Mouse (Mus musculus) liver, embryonic 11.5 days (tissue): ENCODE data around the gene Rab20. TPM values are rescaled to one million over a fixed set of nuclear protein-coding genes. Genes with fewer than 3 reads are reported as not detected.

Experiments used
- ATAC-seq: fragments of 200-750 bp; cut with Nextera tagmentation; replicated peaks from 2 replicates; pipeline ENCODE4 v1.8.0; 2017; ENCODE audit warnings: moderate number of reproducible peaks, mild to moderate bottlenecking, moderate TSS enrichment, moderate library complexity; ENCODE audit not compliant: low FRiP score
- DNase-seq: peaks from one replicate; pipeline ENCODE4 v3.0.0-alpha.2; 2017; ENCODE audit warnings: low spot score
- H3K27ac ChIP-seq: fragments of 300-500 bp; sonication (generic); 2 replicates; pipeline ENCODE4 v1.5.1; 2014; ENCODE audit warnings: mild to moderate bottlenecking, low read depth, low read length, control low read depth
- H3K27me3 ChIP-seq: fragments of 300-500 bp; sonication (generic); replicated peaks from 2 replicates; pipeline ENCODE4 v1.6.1; 2014; ENCODE audit warnings: low read length, mixed read lengths; ENCODE audit not compliant: control insufficient read depth, insufficient read depth
- H3K36me3 ChIP-seq: fragments of 300-500 bp; sonication (generic); 2 replicates; pipeline ENCODE4 v1.6.1; 2014; ENCODE audit warnings: mild to moderate bottlenecking, low read length, moderate library complexity, mixed read lengths; ENCODE audit not compliant: control insufficient read depth, insufficient read depth
- H3K4me1 ChIP-seq: fragments of 300-500 bp; sonication (generic); replicated peaks from 2 replicates; pipeline ENCODE4 v1.6.1; 2014; ENCODE audit warnings: low read length, mixed read lengths; ENCODE audit not compliant: control insufficient read depth, insufficient read depth
- H3K4me2 ChIP-seq: fragments of 300-500 bp; sonication (generic); 2 replicates; pipeline ENCODE4 v1.6.1; 2014; ENCODE audit warnings: mild to moderate bottlenecking, control low read depth, moderate library complexity
- H3K4me3 ChIP-seq: fragments of 300-500 bp; sonication (generic); 2 replicates; pipeline ENCODE4 v1.5.1; 2014; ENCODE audit warnings: low read depth, low read length, control low read depth
- H3K9ac ChIP-seq: fragments of 300-500 bp; sonication (generic); 2 replicates; pipeline ENCODE4 v1.6.1; 2014; ENCODE audit warnings: low read depth, low read length, control low read depth
- H3K9me3 ChIP-seq: fragments of 300-500 bp; sonication (generic); 2 replicates; pipeline ENCODE4 v1.6.1; 2016; ENCODE audit warnings: low read length, inconsistent platforms, mixed read lengths; ENCODE audit not compliant: control insufficient read depth
- WGBS: fragments of 180-500 bp; shearing (Covaris S2); extraction: QIAGEN DNeasy Blood & Tissue Kit; methylation state at CpG from one replicate; pipeline ENCODE4 v1.1.7; 2014; 5-methylcytosine and 5-hydroxymethylcytosine counted together
- polyA plus RNA-seq: library from polyadenylated mRNA; unstranded; fragments of >200 nt; fragmentation: Nextera tagmentation; extraction: Ambion mirVana; gene quantifications from 2 replicates; pipeline ENCODE4 v1.2.1, GENCODE M21; 2014

The Rab20 gene
- polyA plus RNA-seq, 1 experiment from 2014 or later = 4.5 TPM

- no peak overlapping the region for H3K9ac ChIP-seq
- no peaks in the 10 kb centered on the region for H3K27me3 ChIP-seq
- peaks cover 6% of the 10 kb centered on the region; the same call in 1 of the 2 replicates for H3K36me3 ChIP-seq
- H3K4me2 ChIP-seq = peak overlapping the region; percentile 37
- ATAC-seq = peak; percentile 73
- no peaks in the 10 kb centered on the region for H3K9me3 ChIP-seq
- no peak overlapping the region for H3K27ac ChIP-seq
- WGBS = 46% methylated on average over 7 of the region's 7 CpGs
- peaks cover 5% of the 10 kb centered on the region; the same call in 1 of the 2 replicates for H3K4me1 ChIP-seq
- no peak for DNase-seq
- H3K4me3 ChIP-seq = no peak overlapping the region
Observed at GRCm38 (mm10) chr8:11444216-11444615, 34.3 kb downstream of the Rab20 start.

DNA sequence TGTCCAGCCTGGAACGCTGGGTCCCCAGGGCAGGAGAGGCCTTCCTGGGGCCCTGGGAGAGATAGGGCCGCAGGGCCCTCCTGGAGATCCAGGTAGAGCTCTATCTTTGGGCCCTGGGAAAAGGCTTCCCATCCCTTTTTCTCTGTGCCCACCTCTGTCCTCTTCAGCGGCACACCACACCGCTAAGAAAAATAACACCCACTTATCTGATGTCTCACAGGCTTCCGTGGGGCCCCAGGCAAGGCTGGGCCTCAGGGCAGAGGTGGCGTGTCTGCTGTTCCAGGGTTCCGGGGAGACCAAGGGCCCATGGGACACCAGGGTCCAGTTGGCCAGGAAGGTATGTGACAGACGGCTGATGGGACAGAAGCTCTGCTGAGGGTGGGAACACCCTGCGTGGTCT lies 34.9 kb downstream of the Rab20 start:
- Histone ChIP-seq H3K27me3 (no peaks in the 10 kb centered on the region), H3K4me2 (peak overlapping the region; percentile 37), H3K9me3 (no peaks in the 10 kb centered on the region), H3K9ac (0 out of 2 replicates have a peak overlapping the region, but pooled peaks have one; percentile 40), H3K36me3 (peaks cover 5% of the 10 kb centered on the region; the same call in 1 of the 2 replicates), H3K4me3 (no peak overlapping the region), H3K27ac (no peak overlapping the region), H3K4me1 (peaks cover 5% of the 10 kb centered on the region; the same call in 1 of the 2 replicates)
- DNase-seq (no peak), ATAC-seq (peak; percentile 75)
- WGBS = 65% methylated on average over 9 of the region's 9 CpGs

DNA sequence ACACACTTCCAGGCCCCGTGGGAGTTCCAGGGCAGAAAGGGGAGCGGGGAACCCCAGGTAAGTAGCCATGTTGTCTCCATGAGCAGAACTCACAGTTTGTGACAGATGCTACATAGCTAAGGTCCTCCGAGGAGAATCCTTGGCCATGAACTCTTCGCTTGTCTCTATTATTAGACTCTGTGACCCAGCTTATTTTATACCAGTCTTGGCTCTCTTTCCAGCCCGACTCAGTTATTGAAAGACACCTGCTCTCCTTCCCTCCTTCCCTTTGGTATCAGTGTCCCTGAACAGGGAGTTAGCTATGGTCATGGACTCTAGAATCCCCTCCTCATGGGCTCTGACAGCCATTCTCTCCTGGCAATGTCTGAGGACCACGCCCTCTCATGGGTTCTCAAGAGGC lies 37.2 kb downstream of the Rab20 start:
- Histone ChIP-seq H3K4me2 (no peak overlapping the region), H3K9ac (no peak overlapping the region), H3K4me1 (peaks cover 5% of the 10 kb centered on the region; the same call in 1 of the 2 replicates), H3K27ac (no peak overlapping the region), H3K27me3 (no peaks in the 10 kb centered on the region), H3K4me3 (no peak overlapping the region), H3K36me3 (peaks cover 4% of the 10 kb centered on the region; the same call in 1 of the 2 replicates), H3K9me3 (no peaks in the 10 kb centered on the region)
- WGBS = 92% methylated on average over 6 of the region's 6 CpGs
- ATAC-seq = no peak
- no peak for DNase-seq

DNA sequence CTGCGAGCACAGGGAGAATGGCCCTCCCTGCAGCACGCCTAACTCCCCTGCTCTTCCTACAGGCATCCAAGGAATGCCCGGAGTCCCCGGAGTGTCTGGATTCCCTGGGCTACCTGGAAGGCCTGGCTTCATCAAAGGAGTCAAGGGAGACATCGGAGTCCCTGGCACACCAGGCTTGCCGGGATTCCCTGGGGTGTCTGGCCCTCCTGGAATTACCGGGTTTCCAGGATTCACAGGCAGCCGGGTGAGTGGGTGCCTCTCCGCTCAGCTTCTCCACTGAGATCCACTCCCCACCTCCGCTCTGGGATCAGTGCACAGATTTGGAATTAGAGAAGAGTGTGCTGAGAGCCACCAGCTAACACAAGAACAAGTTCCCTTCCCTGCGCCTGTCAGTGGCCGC lies 40.6 kb downstream of the Rab20 start:
- 66% methylated on average over 12 of the region's 12 CpGs for WGBS
- no peaks in the 10 kb centered on the region for H3K9me3 ChIP-seq
- no peak overlapping the region for H3K4me3 ChIP-seq
- peaks cover 6% of the 10 kb centered on the region for H3K36me3 ChIP-seq
- DNase-seq (no peak), ATAC-seq (no peak)
- no peaks in the 10 kb centered on the region for H3K27me3 ChIP-seq
- no peak overlapping the region for H3K27ac ChIP-seq
- no peak overlapping the region for H3K9ac ChIP-seq
- no peak overlapping the region for H3K4me2 ChIP-seq
- H3K4me1 ChIP-seq = no peaks in the 10 kb centered on the region

GRCm38 (mm10) chr8:11430688-11431087 lies 47.8 kb downstream of the Rab20 start:
- 53% methylated on average over 5 of the region's 5 CpGs for WGBS
- H3K36me3 ChIP-seq = peaks cover 3% of the 10 kb centered on the region; the same call in 1 of the 2 replicates
- H3K4me1 ChIP-seq = no peaks in the 10 kb centered on the region
- no peaks in the 10 kb centered on the region for H3K27me3 ChIP-seq
- no peak overlapping the region for H3K4me3 ChIP-seq
- no peak for ATAC-seq
- no peaks in the 10 kb centered on the region for H3K9me3 ChIP-seq
- H3K4me2 ChIP-seq = no peak overlapping the region
- no peak overlapping the region for H3K9ac ChIP-seq
- no peak overlapping the region for H3K27ac ChIP-seq
- DNase-seq = no peak

- Histone ChIP-seq H3K9me3 (no peaks in the 10 kb centered on the region), H3K4me3 (no peak overlapping the region), H3K27ac (no peak overlapping the region), H3K4me1 (no peaks in the 10 kb centered on the region), H3K36me3 (no peaks in the 10 kb centered on the region), H3K4me2 (no peak overlapping the region), H3K27me3 (no peaks in the 10 kb centered on the region), H3K9ac (no peak overlapping the region)
- ATAC-seq = no peak
- no peak for DNase-seq
- WGBS = 61% methylated on average over 7 of the region's 7 CpGs
Observed at GRCm38 (mm10) chr8:11423091-11423490, 55.4 kb downstream of the Rab20 start.

GRCm38 (mm10) chr8:11421968-11422367 lies 56.5 kb downstream of the Rab20 start:
- no peak overlapping the region for H3K27ac ChIP-seq
- 76% methylated on average over 6 of the region's 6 CpGs for WGBS
- no peak for ATAC-seq
- H3K9me3 ChIP-seq = no peaks in the 10 kb centered on the region
- no peak for DNase-seq
- no peak overlapping the region for H3K4me3 ChIP-seq
- H3K9ac ChIP-seq = no peak overlapping the region
- H3K27me3 ChIP-seq = no peaks in the 10 kb centered on the region
- no peaks in the 10 kb centered on the region for H3K36me3 ChIP-seq
- H3K4me2 ChIP-seq = no peak overlapping the region
- H3K4me1 ChIP-seq = no peaks in the 10 kb centered on the region

GRCm38 (mm10) chr8:11421105-11421504 lies 57.4 kb downstream of the Rab20 start:
- Histone ChIP-seq H3K27ac (no peak overlapping the region), H3K4me1 (no peaks in the 10 kb centered on the region), H3K9ac (no peak overlapping the region), H3K9me3 (no peaks in the 10 kb centered on the region), H3K36me3 (no peaks in the 10 kb centered on the region), H3K4me3 (no peak overlapping the region), H3K4me2 (no peak overlapping the region), H3K27me3 (no peaks in the 10 kb centered on the region)
- WGBS = 63% methylated on average over 14 of the region's 14 CpGs
- ATAC-seq (no peak), DNase-seq (peak; percentile 47)

GRCm38 (mm10) chr8:11419645-11420044 lies 58.9 kb downstream of the Rab20 start:
- Histone ChIP-seq H3K4me3 (no peak overlapping the region), H3K4me2 (no peak overlapping the region), H3K36me3 (no peaks in the 10 kb centered on the region), H3K4me1 (no peaks in the 10 kb centered on the region), H3K9ac (no peak overlapping the region), H3K27ac (no peak overlapping the region), H3K9me3 (no peaks in the 10 kb centered on the region), H3K27me3 (no peaks in the 10 kb centered on the region)
- WGBS = 7% methylated on average over 2 of the region's 2 CpGs
- ATAC-seq = no peak; the same call in 1 of the 2 replicates
- no peak for DNase-seq
